Mouse (Mus musculus): ENCODE measurements around the gene Gps2. TPM values are rescaled to one million over a fixed set of nuclear protein-coding genes. Genes with fewer than 3 reads are reported as not detected.
"Not testable (repeated sequence)": the region's sequence is repeated elsewhere in the genome, so short reads cannot be mapped to it uniquely, and the experiment has no call there.

Gps2 gene
- total RNA-seq, 2 experiments from 2014 or later: 25.9 to 32.4 TPM

DNA sequence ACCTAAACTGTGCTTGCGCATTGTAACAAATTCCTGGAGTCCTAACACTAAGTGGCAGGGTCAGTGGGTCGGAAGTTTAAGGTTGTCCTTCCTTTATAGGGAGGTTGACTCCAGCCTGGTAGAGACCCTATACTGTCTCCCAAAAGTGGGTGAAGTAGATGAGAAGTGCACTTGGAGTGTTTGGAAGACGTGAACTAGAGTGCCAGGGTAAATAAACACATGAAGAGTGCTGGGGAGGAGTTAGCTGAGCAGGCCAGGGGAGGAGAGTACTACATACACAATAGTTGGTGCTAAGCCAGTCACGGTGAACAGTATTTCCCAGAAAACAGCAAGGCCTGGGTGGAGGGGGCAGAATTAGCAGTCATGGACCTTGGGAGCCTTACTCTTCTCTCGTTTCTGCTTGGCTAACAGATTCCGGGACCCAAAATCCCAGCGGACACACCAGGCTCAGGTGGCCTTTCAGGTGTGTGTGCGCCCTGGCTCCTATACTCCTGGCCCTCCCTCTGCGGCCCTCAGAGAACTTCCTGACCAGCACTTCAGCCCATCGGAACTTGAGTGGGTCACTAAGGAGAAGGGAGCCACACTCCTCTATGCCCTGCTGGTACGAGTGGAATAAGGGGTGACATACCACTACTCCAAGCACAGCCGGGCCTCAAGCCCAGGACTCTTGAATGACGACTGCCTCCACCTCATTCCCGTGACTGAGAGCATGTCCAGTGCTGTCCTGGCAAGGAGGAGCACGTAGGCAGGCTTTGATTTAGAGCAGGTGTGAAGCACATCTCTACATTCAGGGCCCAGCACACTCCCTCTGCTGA lies 765 bp upstream of the Gps2 start:
- intact Hi-C loops (cut with DNase I): no loop called here

DNA sequence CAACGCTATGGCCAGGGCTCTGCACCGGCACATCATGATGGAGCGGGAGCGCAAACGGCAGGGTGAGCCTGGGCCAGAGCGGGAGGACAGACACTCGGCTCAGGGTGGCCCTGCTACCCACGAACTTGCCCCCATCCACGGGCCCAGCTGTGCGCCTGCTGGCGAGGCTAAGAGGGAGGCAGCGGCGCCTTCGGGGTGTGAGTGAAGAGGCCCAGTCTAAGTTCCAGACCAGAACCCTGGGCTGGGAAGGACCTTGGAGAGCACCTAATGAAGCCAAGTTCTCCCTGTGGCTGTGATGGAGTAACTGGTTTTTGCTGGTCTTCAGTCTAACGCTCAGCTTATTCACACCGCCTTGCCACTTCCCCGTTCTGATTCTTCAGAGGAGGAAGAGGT lies 680 bp downstream of the Gps2 start:
- intact Hi-C loops (cut with DNase I): no loop called here

More for the DNA sequence above, 765 bp upstream of the Gps2 start:
- DNase-seq (ENCODE audit: low spot score in 2 of 2): no peak

DNA sequence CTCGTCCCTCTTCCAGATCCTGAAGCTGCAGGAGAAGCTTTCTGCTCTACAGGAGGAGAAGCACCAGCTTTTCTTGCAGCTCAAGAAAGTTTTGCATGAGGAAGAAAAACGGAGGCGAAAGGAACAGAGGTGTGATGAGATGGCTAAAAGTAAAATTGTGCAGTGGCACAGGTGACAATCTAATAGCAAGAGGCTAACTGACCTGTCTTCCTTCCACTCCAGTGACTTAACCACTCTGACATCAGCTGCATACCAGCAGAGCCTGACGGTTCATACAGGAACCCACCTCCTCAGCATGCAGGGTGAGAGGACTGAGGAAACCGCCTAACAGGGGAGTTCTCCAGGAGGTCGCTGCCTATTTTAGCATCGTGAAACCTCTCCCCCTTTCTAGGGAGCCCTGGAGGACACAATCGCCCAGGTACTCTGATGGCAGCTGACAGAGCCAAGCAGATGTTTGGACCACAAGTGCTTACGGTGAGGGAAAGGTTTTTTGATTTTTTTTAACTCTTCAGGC lies 1.3 kb downstream of the Gps2 start:
- DNase-seq (ENCODE audit: low spot score in 2 of 2): no peak
- intact Hi-C loops (cut with DNase I): no loop called here

More for the DNA sequence above, 680 bp downstream of the Gps2 start:
- no peak for DNase-seq (ENCODE audit: low spot score in 2 of 2)

- intact Hi-C loops (cut with DNase I): no loop called here
- DNase-seq (ENCODE audit: low spot score in 2 of 2): no peak
These were observed 2.3 kb downstream of the Gps2 start for GRCm38 (mm10) chr11:69915667-69916627.

DNA sequence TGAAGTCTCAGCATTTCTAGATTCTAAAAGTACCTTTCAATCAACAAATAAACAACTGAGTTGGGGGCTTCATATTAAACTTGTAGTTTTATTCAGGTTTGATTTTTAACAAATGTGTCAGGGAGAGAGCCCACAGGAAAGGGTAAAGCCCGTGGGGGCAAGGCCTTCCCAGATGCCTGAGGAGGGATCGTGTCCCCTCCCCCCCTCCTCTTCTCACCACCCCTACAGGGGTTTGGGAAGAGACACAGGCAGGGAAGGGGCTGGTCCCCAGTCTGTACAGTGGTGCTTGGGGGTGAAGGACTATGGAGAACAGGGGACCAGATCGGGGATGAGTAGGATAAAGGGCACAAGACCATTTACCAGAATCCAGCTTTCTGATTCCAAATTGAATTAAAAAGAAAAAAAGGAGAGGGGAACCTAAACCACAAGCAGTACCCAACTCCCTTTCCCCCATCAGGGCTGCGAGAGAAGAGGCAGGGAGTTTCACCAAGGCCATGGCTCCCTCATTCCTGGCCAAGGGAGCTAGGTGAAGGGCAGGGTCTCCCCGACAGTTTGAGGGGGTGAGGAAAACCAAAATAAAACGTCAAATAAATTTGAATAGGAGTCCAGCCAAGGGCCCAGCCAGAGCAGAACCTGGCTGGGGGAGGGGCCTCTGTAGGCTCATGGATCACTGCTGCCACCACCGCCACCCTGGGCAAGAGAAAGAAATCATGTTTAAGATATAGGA lies 3.1 kb downstream of the Gps2 start:
- intact Hi-C loops (cut with DNase I); DNase-seq (ENCODE audit: low spot score in 2 of 2): not testable (repeated sequence)

- intact Hi-C loops (cut with DNase I): no loop called here
These were observed 3.8 kb downstream of the Gps2 start for GRCm38 (mm10) chr11:69917379-69917948.

DNA sequence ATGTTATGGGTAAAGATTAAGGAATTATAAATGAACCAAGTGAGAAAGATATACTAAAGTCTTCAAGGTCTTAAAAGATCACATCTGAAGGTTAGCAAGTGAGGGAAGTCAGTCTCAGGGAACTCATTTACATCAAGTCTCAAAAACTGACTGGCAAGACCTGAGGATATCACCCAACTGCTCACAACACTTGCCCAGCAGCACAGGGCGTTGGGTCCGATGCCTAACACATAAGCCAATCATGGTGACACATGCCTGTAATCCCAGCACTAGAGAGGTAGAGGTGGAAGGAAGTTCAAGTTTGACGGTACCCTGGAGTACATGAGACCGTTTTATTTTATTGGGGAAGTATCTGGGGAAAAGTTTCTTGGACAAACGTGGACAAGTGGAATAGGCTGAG lies 4.4 kb downstream of the Gps2 start:
- intact Hi-C loops (cut with DNase I): no loop called here
- DNase-seq (ENCODE audit: low spot score in 2 of 2): no peak

More at GRCm38 (mm10) chr11:69917379-69917948, 3.8 kb downstream of the Gps2 start:
- no peak for DNase-seq (ENCODE audit: low spot score in 2 of 2)

DNA sequence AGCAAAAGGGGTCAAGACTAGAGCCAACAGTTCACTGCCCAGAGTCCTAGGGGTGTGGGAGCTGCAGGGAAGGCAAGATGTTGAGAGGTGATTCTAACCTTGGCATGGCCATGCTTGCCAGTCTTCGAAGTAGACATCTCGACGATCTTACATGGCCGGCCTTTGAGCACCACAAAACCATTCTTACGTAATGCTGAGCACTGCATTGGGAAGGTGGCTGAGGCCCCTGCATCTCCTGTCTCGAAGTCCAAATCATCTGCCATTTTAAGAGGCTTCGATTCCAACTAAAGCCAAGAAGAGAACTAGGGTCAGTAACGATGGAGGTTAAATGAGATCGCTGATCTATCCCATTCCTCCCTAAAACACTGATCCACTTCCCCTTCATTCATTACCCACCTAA lies 5.4 kb downstream of the Gps2 start:
- no peak for DNase-seq (ENCODE audit: low spot score in 2 of 2)
- intact Hi-C loops (cut with DNase I): no loop called here

DNA sequence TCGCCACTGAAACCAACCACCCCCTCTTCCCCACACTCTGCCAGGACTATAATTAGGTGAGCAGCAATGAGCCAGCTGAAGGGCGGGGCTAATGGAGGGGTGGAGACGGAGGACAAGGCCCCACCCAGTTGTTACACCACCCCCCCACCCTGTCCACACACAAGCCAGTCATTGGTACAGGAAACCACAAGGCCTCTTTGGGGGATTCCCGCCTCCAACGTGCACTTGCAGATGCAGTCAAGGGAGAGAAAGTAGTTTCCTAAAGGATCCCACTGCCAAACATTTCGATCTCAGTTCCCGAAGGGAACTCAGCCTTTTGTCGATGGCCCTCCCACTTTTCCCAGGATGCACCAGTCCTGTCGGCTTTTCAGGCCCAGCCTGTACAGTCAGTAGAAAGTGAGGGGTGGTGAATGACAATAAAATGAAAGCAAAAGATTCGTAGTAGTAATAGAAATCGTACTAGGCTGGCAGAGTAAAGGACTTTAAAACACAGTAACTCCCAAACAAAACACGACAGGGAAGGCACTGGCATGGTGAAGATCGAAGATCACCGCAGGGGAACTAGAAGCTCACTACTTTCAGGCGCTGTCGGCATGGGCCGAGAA lies 6.1 kb downstream of the Gps2 start:
- DNase-seq (ENCODE audit: low spot score in 2 of 2): peak in 1 of 2 experiments; percentile 59
- intact Hi-C loops (cut with DNase I): loop anchor here (2.0 kb wide), 1 partner anchor 61 kb away; the partner anchor contains the start of gene Ctdnep1

DNA sequence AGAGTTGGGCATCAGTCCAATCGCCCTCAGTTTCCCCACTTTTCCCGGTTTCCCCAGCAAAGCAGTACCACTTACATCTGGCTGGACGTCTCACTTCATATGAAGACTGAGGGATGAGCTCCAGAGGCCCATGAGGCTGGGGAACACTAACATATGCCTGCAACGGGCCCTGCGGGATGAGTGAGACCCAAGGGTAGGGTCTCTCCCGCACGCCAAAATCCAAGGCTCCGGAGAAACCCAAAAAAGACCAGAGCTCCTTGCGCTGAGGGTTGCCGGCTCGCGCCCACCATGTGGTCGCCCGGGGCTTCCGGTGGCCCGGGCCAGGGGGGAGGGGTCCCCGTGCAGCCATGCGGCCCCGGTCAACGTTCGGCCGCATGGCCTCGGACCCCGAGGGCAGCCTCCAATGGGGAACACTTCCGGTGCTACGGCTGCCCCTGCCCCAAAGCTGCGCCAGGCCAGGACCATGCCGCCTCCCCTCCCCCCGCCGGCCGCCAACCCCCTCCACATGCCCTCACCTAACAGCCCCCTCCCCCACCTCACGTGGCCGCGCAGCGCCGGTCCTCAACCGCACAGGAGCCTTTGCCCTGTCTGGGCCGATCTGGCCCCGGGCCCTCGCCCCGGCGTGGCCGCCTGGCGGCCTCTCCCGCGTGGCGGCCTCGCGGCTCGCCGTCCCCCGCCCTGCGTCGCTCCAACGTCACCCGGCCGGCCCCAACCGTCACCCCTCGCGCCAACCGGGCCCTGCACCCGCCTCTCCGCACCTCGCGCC lies 6.8 kb downstream of the Gps2 start:
- peak in 1 of 2 experiments; percentile 36 for DNase-seq (ENCODE audit: low spot score in 2 of 2)
- intact Hi-C loops (cut with DNase I): loop anchor here (1.0 to 2.0 kb wide), 2 partner anchors 19 to 60 kb away; partner anchors contain the start of genes Ctdnep1 and Neurl4

GRCm38 (mm10) chr11:69921114-69922011 lies 7.7 kb downstream of the Gps2 start, which contains the start of gene Eif5a:
Gene Eif5a (minus strand): TSS chr11:69921958.
- DNase-seq (ENCODE audit: low spot score in 2 of 2): peak; percentile 100
- intact Hi-C loops (cut with DNase I): loop anchor here (1.0 to 2.0 kb wide), 2 partner anchors 20 to 59 kb away; partner anchors contain the start of genes Ctdnep1 and Neurl4

GRCm38 (mm10) chr11:69922012-69922756 lies 8.5 kb downstream of the Gps2 start:
- no peak for DNase-seq (ENCODE audit: low spot score in 2 of 2)
- intact Hi-C loops (cut with DNase I): no loop called here

DNA sequence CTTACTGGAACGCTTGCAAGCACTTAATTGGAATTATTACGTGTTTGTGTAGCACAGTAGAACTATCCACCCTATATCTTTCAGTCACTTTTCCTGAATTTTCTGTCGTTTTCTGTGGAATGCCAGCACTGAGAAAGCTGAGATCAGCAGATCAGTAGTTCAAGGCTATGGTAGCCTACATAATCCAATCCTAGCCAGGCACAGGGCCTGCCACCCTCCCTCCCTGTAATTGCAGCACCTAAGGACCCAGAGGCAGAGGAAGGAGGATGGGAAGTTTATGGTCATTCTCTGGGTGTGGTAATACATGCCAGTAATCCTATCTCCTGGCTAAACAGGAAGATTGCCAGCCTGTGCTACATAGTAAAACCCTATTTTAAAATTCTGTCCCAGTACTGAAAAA lies 9.1 kb downstream of the Gps2 start:
- intact Hi-C loops (cut with DNase I): no loop called here

DNA sequence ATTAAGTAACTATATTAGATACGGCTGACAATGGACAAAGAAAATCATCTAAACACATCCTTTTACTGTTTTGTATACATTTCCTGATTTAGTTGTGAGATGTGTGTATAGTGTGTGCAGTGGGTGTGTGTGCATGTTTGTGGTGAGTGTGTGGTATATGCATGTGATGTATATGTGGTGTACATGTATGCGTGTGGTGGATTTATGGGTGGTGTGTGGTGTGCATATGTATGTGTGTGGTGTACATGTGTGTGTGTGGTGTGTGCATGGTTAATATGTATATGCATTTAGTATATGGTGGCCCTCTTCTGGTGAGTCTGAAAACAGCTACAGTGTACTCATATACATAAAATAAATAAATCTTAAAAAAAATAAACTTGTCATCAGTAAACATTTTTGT lies 13.8 kb downstream of the Gps2 start:
- intact Hi-C loops (cut with DNase I): no loop called here
- no peak for DNase-seq (ENCODE audit: low spot score in 2 of 2)

More for the DNA sequence above, 9.1 kb downstream of the Gps2 start:
- DNase-seq (ENCODE audit: low spot score in 2 of 2): no peak

- DNase-seq (ENCODE audit: low spot score in 2 of 2): no peak
- intact Hi-C loops (cut with DNase I): loop anchor here (5.0 kb wide), 2 partner anchors 38 to 283 kb away; partner anchors contain the start of gene Slc16a11
These were observed 16.0 kb downstream of the Gps2 start for GRCm38 (mm10) chr11:69929712-69930111.

DNA sequence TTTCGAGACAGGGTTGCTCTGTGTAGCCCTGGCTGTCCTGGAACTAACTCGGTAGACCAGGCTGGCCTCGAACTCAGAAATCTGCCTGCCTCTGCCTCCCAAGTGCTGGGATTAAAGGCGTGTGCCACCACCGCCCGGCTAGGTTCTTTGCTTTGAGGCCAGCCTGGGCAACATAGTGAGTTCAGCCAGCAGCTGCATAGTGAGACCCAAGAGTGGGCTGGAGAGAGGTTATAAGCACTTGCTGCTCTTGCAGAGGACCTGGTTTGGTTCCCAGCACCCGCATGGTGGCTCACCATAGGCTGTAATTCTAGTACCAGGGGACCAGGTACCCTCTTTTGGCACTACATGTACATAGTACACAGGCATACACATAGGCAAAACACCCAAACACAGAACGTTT lies 16.5 kb downstream of the Gps2 start:
- not testable (repeated sequence) for DNase-seq (ENCODE audit: low spot score in 2 of 2)
- intact Hi-C loops (cut with DNase I): loop anchor here (5.0 kb wide), 2 partner anchors 37 to 282 kb away; partner anchors contain the start of gene Slc16a11
